Mouse (Mus musculus): ENCODE measurements around the gene Gm4491.
"Not testable (repeated sequence)": the region's sequence is repeated elsewhere in the genome, so short reads cannot be mapped to it uniquely, and the experiment has no call there.

The Gm4491 gene

DNA sequence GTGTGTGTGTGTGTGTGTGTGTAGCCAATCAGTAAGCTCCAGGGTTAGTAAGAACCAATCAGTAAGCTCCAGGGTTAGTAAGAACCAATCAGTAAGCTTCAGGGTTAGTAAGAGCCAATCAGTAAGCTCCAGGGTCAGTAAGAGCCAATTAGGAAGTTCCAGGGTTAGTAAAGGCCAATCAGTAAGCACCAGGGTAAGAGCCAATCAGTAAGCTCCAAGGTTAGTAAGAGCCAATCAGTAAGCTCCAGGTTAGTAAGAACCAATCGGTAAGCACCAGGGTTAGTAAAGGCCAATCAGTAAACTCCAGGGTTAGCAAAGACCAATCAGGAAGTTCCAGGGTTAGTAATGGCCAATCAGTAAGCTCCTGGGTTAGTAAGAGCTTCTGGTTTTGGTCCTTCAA is 32.8 kb downstream of the Gm4491 start:
- DNase-seq (ENCODE audit: low spot score in 2 of 2): no peak

DNA sequence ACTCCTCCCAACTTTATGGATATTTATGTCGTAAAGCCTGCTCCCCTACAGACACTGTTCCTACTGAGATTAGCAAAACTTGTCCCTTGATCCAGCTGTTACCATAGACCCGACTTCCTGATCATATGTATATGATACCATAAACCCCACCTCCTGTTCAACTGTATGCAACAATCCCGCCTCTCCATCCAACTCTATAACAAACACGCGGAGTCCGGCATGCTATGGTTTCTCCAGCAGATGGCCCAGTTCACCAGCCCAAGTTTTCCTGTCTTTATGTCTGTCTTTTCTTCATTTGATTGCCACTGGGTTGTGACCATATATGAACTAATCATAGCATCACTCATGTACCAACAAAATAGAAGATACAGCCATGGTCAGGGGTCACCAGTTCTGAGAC is 40.1 kb downstream of the Gm4491 start:
- DNase-seq (ENCODE audit: low spot score in 2 of 2): no peak

DNA sequence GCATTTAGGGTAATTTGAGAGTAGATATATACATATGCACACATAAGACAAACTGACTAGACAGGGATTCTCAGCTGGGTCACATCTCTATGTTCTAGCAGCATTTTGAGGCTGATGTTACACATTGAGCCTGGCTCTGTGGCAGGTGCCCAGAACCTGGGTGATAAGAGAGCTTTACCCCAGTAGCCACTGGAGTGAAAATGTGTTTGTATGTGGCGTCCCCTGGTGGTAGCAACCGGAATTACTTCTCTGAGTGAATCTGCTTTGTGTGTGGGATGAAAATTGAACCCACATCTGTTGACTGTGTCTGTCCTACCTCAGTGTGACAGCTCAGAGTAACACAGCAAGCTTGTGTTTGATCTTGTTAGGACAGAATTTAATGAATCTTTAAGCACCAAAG is 45.8 kb downstream of the Gm4491 start:
- DNase-seq (ENCODE audit: low spot score in 2 of 2): not testable (repeated sequence)

GRCm38 (mm10) chr14:57066053-57066452 is 49.6 kb downstream of the Gm4491 start:
- no peak for DNase-seq (ENCODE audit: low spot score in 2 of 2)

Measured in right cerebral cortex, postnatal 10 days (tissue).